Mouse (Mus musculus): Measurements from ENCODE around the gene Anks1.

The Anks1 gene

DNA sequence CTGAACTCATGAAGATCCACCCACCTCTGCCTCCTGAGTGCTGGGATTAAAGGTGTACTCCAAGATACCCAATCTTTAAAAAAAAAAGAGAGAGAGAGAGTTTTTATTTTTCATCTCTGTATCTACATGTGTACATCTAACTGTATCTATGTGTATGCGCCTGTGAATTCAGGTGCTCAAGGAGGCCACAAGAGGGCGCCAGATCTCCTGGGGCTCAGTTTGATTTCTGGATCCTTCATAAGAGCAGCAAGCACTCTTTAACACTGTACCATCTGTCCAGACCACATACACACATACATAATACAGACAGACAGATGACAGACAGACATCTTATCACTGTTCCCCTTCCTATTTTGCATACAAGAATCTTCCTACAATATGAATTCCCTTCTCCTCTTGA lies 183.2 kb downstream of the Anks1 start:
- DNase-seq (ENCODE audit: low read depth, low spot score) = no peak

DNA sequence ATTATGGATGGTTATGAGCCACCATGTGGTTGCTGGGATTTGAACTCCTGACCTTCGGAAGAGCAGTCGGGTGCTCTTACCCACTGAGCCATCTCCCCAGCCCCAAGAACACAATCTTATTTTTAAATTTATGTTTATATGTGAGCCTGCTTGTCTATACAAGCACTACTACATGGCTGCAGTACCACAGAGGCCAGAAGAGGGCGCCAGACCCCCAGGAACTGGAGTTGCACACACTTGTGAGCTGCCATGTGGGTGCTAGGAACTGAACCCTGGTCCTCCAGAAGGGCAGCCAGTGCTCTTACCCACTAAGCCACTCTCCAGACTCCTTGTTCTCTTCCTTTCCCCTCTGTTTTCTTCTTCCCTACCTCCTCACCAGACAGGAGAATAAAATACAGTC lies 184.7 kb downstream of the Anks1 start:
- no peak for DNase-seq (ENCODE audit: low read depth, low spot score)

DNA sequence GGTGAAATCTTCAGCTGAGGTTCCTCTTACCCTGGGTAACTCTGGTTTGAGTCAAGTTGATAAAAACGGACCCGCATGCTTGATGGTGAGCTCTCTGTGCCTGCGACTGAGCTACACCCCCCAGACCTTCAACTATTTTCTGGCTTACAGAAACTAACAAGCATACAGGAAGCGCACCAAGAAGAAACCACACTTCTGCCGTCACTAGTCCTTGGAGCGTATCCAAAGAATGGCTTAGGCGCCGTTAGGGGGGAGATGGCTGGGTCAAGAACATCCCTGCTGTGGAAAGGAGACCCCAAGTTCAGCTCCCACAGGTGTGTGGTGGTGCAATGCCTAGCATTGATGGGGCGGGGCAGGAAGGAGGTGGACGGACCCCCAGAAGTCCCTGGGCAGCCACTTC lies 187.3 kb downstream of the Anks1 start:
- no peak for DNase-seq (ENCODE audit: low read depth, low spot score)

DNA sequence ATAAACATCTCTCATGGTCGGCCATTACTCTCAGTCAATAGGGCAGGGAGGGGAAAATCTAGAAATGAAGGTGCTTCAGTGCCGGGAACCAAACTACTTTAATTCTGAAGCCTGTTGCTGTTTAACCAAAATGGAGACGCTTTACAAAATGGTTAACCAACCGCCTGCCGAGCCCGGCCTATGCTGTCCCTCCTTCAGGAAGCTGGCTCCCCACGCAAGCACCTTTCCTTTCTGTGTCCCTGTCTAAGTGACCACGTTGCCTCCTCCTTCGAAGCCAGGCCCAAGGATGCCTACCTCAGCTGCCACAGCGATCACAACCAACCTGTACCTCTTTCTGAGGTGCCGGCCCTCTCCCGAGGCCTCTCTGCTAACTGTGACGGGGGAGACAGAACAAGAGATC lies 188.2 kb downstream of the Anks1 start:
- no peak for DNase-seq (ENCODE audit: low read depth, low spot score)

DNA sequence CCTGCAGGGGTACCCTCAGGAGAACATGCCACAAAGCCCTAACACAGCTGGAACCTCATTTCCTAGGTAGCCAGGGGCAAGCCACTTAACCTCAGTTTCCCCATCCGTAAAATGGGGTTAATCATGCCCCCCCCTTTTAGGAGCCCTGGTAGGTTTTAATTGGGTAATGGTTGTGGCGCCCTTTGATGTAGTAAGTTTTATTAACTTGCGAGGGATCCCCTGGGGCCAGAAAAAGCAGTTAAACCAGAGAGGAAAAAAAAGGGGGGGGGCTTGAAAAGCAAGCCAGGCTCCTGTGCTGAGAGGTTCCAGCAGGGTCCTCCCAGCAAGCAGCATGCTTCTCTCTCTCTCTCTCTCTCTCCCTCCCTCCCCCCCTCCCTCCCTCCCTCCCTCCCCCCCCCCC lies 190.0 kb downstream of the Anks1 start:
- DNase-seq (ENCODE audit: low read depth, low spot score) = no peak

DNA sequence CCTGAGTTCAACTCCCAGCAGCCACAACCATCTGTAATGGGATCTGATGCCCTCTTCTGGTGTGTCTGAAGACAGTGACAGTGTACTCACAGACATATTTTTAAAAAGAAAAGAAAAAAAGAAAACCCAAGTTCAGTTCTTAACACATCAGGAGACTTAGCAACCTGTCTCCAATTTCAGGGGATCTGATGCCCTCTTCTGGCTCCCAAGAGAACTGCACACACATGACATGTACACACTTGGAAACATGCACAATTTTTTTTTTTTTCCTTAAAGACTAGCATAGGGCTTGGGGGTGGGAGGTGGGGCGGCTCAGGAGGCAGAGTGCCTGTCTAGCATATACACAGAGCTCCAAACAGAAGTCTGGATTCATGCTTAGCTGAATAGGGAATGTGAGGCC lies 191.6 kb downstream of the Anks1 start:
- DNase-seq (ENCODE audit: low read depth, low spot score) = no peak

DNA sequence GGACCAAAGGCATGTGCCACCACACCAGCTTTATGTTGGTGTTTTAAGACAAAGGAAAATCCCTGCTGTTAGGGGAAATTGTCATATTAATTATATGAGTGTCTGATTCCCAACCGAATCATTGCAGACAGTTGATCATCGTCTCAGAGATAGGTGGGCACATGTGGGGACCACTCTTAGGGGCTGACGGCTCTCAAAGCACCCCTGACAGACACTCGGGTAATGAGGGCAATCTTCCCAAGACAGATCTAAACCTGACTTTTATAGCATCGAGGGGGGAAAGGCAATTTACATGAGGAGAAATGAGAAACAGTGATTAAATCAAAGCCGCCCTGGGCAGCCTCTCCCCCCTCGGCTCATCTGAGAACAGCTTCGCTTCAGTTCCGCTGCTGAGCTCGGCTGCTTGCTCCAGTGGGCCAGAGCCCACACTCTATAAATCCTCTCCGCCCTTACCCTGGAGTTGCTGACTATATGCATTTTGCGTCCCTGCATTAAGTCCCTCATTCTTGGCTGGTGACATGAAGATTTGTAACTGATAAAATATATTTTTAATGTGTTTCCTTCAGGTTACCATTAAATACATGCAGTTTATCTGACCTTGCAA lies 192.3 kb downstream of the Anks1 start:
- no peak for DNase-seq (ENCODE audit: low read depth, low spot score)

DNA sequence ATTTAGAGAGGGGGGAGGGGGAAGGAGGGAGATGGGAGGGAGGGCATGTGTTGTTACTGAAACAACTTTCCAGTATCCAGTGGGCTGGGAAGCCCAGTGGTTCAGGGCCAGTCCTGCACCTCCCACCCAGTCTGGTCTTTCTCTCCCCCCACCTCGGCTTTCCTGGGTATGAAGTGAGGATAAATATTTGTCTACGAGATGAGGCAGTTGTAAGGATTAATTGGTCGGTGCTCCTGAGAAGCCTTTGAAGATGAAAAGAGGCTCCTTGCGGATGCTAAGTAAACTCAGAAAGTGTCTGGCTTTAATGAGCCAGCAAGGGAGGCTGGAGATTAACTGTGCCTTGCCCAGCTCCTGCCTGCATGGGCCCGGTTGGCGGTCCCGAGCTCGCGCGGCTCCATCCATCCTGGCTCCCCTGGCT lies 192.8 kb downstream of the Anks1 start:
- DNase-seq (ENCODE audit: low read depth, low spot score) = no peak

DNA sequence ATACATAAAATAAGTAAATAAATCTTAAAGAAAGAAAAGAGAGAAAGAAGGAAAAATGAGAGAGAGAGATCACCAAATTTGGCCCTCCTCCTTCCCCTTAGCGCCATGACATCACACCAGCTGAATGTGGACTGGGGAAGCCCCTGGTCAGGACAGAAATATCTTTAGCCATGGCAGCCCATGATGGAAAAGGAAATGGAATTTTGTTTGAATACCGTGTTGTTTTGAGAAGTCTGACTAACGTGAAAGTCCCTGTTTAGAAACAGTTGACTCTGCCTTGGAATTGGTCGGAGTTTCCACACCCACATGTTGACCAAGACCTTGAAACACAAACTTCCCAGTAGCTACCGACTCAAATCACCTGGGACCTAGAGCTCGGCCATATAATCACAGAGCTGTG lies 195.3 kb downstream of the Anks1 start:
- no peak for DNase-seq (ENCODE audit: low read depth, low spot score)

DNA sequence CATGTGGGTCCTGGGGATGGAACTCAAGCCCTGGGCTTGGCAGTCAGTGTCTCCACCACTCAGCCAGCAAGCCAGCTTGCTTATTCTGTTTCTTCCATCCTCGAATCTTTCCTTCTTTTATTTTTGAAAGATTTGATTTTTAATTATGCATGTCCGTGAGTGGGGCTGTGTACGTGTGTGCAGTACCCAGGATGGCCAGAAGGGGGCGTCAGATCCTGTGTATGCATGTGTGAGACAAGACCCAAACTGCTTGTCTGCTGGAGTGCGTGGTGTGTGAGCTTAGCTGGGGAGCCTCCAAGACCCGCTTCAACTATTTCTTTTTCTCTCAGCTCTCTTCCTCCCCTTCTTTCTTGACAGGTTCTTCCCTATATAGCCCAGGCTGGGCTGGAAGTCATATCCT lies 197.2 kb downstream of the Anks1 start:
- DNase-seq (ENCODE audit: low read depth, low spot score) = no peak

DNA sequence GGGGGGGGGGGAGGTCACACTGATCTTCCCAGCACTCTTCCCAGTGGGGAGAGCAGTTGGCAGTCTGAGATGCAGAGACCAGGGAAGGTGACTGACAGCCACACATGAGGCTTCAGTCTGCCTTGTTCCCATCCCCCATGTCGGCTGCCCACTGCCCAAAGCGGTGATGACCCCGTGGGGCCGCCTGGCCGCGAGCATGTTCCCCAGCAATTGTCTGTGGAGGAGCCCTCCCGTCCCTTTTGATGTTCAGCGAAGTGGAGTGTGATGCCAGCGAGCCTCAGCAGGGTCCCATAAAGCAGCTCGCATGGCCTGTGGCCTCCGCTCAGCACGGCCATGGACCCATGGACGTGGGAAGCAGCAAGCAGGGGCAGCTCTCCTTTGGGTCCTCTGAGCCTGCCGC lies 198.2 kb downstream of the Anks1 start:
- DNase-seq (ENCODE audit: low read depth, low spot score) = no peak

DNA sequence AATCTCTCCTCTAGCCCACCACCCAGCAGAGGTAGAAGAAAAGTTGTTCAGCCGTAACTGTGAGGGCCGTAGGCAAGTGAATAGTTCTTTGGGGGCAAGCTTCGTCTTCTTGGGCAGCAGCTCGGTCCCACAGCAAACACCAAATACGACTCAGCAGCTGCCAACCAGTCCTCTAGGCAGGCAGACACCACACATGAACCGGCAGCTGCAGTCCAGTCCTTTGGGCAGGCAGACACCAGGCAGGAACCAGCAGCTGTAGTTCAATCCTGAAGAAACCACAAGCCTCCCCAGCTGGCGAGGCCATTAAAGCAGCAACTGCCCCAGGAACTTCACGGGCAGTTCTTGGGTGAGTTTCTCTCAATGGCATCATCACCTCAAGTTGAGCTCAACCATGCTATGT lies 203.2 kb downstream of the Anks1 start:
- DNase-seq (ENCODE audit: low read depth, low spot score) = no peak

Measured in embryo, embryonic 11.5 days (tissue).